9 mouse cellular contexts compared by ENCODE assay signal in the genomic region with DNA sequence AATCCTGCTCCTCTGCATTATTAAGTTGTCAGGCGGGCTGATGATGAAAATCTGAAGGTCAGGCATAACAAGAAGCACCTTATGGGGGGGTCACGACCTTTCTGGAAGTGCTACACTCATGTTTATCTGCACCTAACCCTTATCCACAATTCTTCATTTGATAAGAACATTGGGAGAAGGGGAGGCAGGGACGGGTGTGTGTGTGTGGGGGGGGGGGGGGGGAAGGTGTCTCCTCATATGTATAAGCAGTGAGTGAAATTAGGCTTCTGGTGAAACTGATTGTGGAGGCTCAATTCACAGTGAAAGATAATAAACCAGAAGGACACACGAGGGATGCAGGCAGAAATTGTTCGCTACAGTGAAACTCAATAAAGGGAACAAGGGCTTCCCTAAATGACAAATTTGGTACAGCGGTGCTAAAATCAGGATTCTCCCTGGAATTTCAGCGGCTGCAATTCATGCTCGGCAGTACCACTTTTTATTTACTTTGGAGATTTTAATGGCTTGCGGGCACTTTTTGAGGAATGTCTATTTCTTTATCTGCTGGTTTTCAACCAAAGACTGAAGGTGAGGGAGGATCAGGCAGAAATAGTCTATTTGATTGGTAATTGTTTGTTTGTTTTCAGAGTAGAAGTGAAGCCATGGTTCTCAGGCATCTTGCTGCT.
DNase-seq lines count a peak whose midpoint lies in the region; ATAC-seq lines count a peak whose summit lies in the region.
"Had no signal": no experiment of that assay in that cellular context is flagged by ENCODE, and none has a peak within 500 bp of the region (broad histone marks: within the 10 kb centered on the region; RNA-seq: fewer than 3 reads in every experiment).

No protein-coding gene starts in this region.

- intact Hi-C loops in gastrocnemius, postnatal 14 days (cut with DNase I; ENCODE audit: low total_unique reads): no loop called here

- no peak for DNase-seq in liver, embryonic 11.5 days (ENCODE audit: low spot score)
- DNase-seq in liver: no peak
- DNase-seq in forebrain, embryonic 14.5 days (ENCODE audit: low spot score): no peak
- DNase-seq in gastrocnemius, postnatal 14 days: no peak
- no peak for DNase-seq in layer of hippocampus, adult 8-10 months (ENCODE audit: low spot score in 2 of 2)
- DNase-seq in thymus, postnatal 36 days: no peak
- DNase-seq: lung, adult 2 months had no signal

- H3K4me3 ChIP-seq in liver, embryonic 11.5 days (ENCODE audit: low read depth, low read length): no peak overlapping the region
- H3K4me3 ChIP-seq in forebrain, embryonic 14.5 days (ENCODE audit: low read depth, low read length): peak overlapping the region; percentile 24
- peak overlapping the region; percentile 27 for H3K4me3 ChIP-seq in limb, embryonic 12.5 days (replicated peaks)
- H3K4me3 ChIP-seq in neural tube, embryonic 14.5 days (ENCODE audit: low read depth, low read length): peak overlapping the region; percentile 26

- no peak for ATAC-seq in liver, embryonic 11.5 days (replicated peaks; ENCODE audit: low FRiP score)
- peak; percentile 29; the same call in 1 of the 2 replicates for ATAC-seq in forebrain, embryonic 14.5 days
- no peak for ATAC-seq in limb, embryonic 12.5 days (ENCODE audit: insufficient number of reproducible peaks, insufficient read depth, low FRiP score, low TSS enrichment, low read depth)
- peak; percentile 70; the same call in 1 of the 2 replicates for ATAC-seq in neural tube, embryonic 14.5 days (ENCODE audit: low read depth)

- H3K9ac ChIP-seq in liver, embryonic 11.5 days (ENCODE audit: low read depth, low read length): no peak overlapping the region
- H3K9ac ChIP-seq in forebrain, embryonic 14.5 days (ENCODE audit: low read length): peak overlapping the region; percentile 54
- H3K9ac ChIP-seq in limb, embryonic 12.5 days (replicated peaks): peak overlapping the region; percentile 31
- peak overlapping the region; percentile 41; the same call in 1 of the 2 replicates for H3K9ac ChIP-seq in neural tube, embryonic 14.5 days (replicated peaks; ENCODE audit: low read depth, low read length)

- peak overlapping the region; percentile 53 for H3K4me2 ChIP-seq in liver, embryonic 11.5 days
- H3K4me2 ChIP-seq in forebrain, embryonic 14.5 days (ENCODE audit: low read length): peak overlapping the region; percentile 52
- peak overlapping the region; percentile 63 for H3K4me2 ChIP-seq in limb, embryonic 12.5 days
- peak overlapping the region; percentile 67 for H3K4me2 ChIP-seq in neural tube, embryonic 14.5 days (ENCODE audit: low read depth, low read length)

- no peaks in the 10 kb centered on the region for H3K4me1 ChIP-seq in liver, embryonic 11.5 days (replicated peaks; ENCODE audit: control insufficient read depth, insufficient read depth, low read length)
- H3K4me1 ChIP-seq in forebrain, embryonic 14.5 days (ENCODE audit: control insufficient read depth, insufficient read depth, low read length): 0 out of 2 replicates have a peak, but pooled peaks cover 4% of the 10 kb centered on the region
- H3K4me1 ChIP-seq in limb, embryonic 12.5 days (replicated peaks): peaks cover 16% of the 10 kb centered on the region
- peaks cover 13% of the 10 kb centered on the region; the same call in 1 of the 2 replicates for H3K4me1 ChIP-seq in neural tube, embryonic 14.5 days (ENCODE audit: control insufficient read depth, insufficient read depth, low read length)

- no peaks in the 10 kb centered on the region for H3K27me3 ChIP-seq in liver, embryonic 11.5 days (replicated peaks; ENCODE audit: control insufficient read depth, insufficient read depth, low read length)
- H3K27me3 ChIP-seq in forebrain, embryonic 14.5 days (replicated peaks; ENCODE audit: control insufficient read depth, insufficient read depth, low read length): no peaks in the 10 kb centered on the region
- H3K27me3 ChIP-seq in limb, embryonic 12.5 days: peaks cover 25% of the 10 kb centered on the region
- H3K27me3 ChIP-seq in neural tube, embryonic 14.5 days (ENCODE audit: control insufficient read depth, insufficient read depth, low read length): no peaks in the 10 kb centered on the region

- H3K9me3 ChIP-seq in liver, embryonic 11.5 days (ENCODE audit: control insufficient read depth, low read length): no peaks in the 10 kb centered on the region
- 0 out of 2 replicates have a peak, but pooled peaks cover 3% of the 10 kb centered on the region for H3K9me3 ChIP-seq in forebrain, embryonic 14.5 days (replicated peaks; ENCODE audit: control insufficient read depth, low read length)
- H3K9me3 ChIP-seq in limb, embryonic 12.5 days: peaks cover 4% of the 10 kb centered on the region; the same call in 1 of the 2 replicates
- H3K9me3 ChIP-seq in neural tube, embryonic 14.5 days (ENCODE audit: control insufficient read depth, low read length): peaks cover 6% of the 10 kb centered on the region; the same call in 1 of the 2 replicates

- H3K27ac ChIP-seq in liver, embryonic 11.5 days (ENCODE audit: low read depth, low read length): no peak overlapping the region
- no peak overlapping the region for H3K27ac ChIP-seq in forebrain, embryonic 14.5 days (ENCODE audit: low read depth, low read length)
- H3K27ac ChIP-seq in limb, embryonic 12.5 days: no peak overlapping the region
- H3K27ac ChIP-seq in neural tube, embryonic 14.5 days (ENCODE audit: low read depth, low read length): peak overlapping the region; percentile 44; the same call in 1 of the 2 replicates

- 29% methylated on average over 9 of the region's 9 CpGs for WGBS in liver, embryonic 11.5 days
- WGBS in forebrain, embryonic 14.5 days: 27% methylated on average over 9 of the region's 9 CpGs
- WGBS in limb, embryonic 12.5 days: 10% methylated on average over 9 of the region's 9 CpGs
- 8% methylated on average over 9 of the region's 9 CpGs for WGBS in neural tube, embryonic 14.5 days

- H3K36me3 ChIP-seq in liver, embryonic 11.5 days (ENCODE audit: control insufficient read depth, insufficient read depth, low read length): no peaks in the 10 kb centered on the region
- no peaks in the 10 kb centered on the region for H3K36me3 ChIP-seq in forebrain, embryonic 14.5 days (ENCODE audit: control insufficient read depth, insufficient read depth, low read length)
- H3K36me3 ChIP-seq in limb, embryonic 12.5 days: no peaks in the 10 kb centered on the region
- H3K36me3 ChIP-seq in neural tube, embryonic 14.5 days (ENCODE audit: control insufficient read depth, insufficient read depth, low read length): no peaks in the 10 kb centered on the region

Comparison
In these comparisons a context has a peak if more than half of its experiments do, and no peak if none do; other contexts are left out.
1. ATAC-seq: peak in forebrain, embryonic 14.5 days (single experiment) and neural tube, embryonic 14.5 days (single experiment); none in liver, embryonic 11.5 days (single experiment) and limb, embryonic 12.5 days (single experiment).
2. Peak in every context shown above with its lines, with median percentiles within 50 percentile points of each other: H3K4me2 ChIP-seq.